Mouse (Mus musculus) liver, adult 2 months (tissue): ENCODE measurements around the gene Cers1.

Source experiments
- CTCF ChIP-seq: fragments of 200-500 bp; IDR thresholded peaks from 2 replicates; pipeline ENCODE4 v1.5.1; 2011; ENCODE audit warnings: low read depth, low read length, control low read depth
- POLR2A ChIP-seq: fragments of 200-500 bp; IDR thresholded peaks from 2 replicates; pipeline ENCODE4 v1.6.1; 2011; ENCODE audit warnings: low read length, control low read depth; ENCODE audit not compliant: insufficient read depth; ENCODE audit errors: extremely low read depth

GRCm38 (mm10) chr8:70343696-70344095, 28.1 kb downstream of the Cers1 start:
- TF ChIP-seq CTCF (peak; percentile 56), POLR2A (no peak)
